Mouse (Mus musculus): ENCODE results near the gene Usp21. TPM values are rescaled to one million over a fixed set of nuclear protein-coding genes. Genes with fewer than 3 reads are reported as not detected.

Gene Usp21
- polyA plus RNA-seq, 1 experiment from 2014 or later = 127 TPM

DNA sequence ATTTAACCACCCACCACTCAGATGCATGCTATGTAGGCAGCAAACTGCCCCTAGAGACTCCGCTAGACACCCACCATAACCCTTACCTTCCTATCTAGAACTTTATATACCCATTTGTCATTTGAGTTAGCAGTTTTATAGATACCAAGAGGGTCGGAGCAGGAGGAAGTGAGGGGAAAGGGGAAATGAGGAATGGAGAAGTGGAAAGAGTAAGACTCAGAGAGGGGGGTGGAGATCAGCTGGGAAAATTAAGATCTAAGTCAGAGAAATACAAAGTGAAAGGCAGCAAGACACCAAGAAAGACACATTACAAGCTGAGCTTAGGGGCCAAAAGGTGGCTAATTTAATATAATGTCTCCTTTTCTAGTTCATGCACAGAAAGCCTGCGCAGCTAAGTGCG is 53.3 kb downstream of the Usp21 start:
- Histone ChIP-seq H3K36me3 (peaks cover 66% of the 10 kb centered on the region), H3K9ac (no peak overlapping the region), H3K4me2 (no peak overlapping the region), H3K4me1 (peaks cover 10% of the 10 kb centered on the region), H3K27me3 (no peaks in the 10 kb centered on the region), H3K9me3 (no peaks in the 10 kb centered on the region), H3K27ac (no peak overlapping the region), H3K4me3 (no peak overlapping the region)
- 94% methylated on average over 4 of the region's 4 CpGs for WGBS
- ATAC-seq (ENCODE audit: insufficient number of reproducible peaks, insufficient read depth, low FRiP score, low TSS enrichment, low read depth) = no peak

DNA sequence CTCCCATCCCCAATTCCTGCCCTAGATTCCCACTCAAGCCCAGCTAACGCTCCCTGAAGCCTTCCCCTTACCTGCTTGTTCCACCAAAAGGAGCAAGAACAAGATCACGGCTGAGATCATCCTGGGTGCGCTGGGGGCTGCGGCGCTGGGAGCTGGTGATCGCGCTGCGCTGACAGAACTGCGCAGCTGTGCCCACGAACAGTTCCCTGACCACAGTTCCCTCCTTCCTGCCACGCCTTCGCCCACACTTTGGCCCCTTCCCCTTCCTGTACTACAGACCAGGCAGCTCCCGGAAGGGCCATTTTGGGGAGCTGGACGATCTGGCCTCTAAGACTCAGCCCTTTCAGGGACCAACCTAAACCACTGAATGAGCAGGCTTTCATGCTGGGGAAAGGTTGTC is 53.7 kb downstream of the Usp21 start, which contains the start of gene Fcer1g:
Gene Fcer1g (minus strand): TSS at position 240 of the 400 bp plus-strand sequence.
- H3K4me2 ChIP-seq = no peak within 1 kb of the TSS
- no peaks in the 10 kb centered on the region for H3K9me3 ChIP-seq
- peaks cover 62% of the 10 kb centered on the region for H3K36me3 ChIP-seq
- no peak within 1 kb of the TSS; the same call in 1 of the 2 replicates for H3K9ac ChIP-seq
- peaks cover 10% of the 10 kb centered on the region for H3K4me1 ChIP-seq
- no peaks in the 10 kb centered on the region for H3K27me3 ChIP-seq
- ATAC-seq (ENCODE audit: insufficient number of reproducible peaks, insufficient read depth, low FRiP score, low TSS enrichment, low read depth) = no peak
- H3K4me3 ChIP-seq = no peak within 1 kb of the TSS
- no peak within 1 kb of the TSS for H3K27ac ChIP-seq
- WGBS = 91% methylated on average over 14 of the region's 14 CpGs

DNA sequence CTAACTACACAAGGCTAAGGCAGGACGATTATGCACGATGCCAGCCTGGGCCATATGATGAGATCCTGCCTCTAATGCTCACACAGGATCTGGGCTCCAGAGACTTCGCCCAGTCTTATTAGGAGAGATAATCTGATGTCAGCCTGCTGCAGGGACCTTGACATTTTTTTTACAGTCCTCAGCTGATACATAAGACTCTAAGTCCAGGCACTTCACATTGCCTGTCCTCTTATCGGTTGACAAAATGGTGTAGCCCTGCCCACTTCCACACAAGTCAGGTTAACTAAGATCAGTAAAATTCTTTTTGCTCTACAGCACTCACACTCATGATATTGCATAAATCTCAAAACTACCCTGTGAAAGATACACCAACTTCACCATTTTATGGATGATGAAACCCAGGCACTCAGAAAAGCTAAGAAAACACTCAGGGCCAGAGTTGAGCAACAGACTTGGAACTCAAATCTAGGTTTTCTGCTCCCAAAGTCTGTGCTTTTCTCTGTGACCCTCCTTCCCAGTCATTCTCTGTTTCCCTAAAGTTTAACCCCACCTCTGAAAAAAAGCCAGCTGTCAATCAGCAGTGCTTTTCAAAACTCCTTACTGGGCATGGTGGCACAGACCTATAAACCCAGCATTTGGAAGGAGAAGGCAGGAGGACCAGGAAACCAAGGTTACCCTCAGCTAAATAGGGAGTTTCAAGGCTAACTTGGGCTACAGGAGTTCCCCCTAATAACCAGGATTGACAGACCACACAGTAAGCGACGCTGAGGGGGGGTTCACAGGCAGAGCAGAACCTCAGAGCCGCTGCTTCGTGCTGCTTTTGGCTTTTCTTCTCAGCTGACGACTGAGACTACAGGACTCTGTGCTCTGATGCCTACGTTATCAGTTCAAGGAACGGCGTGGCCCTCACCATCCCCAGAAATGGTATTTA is 54.7 kb downstream of the Usp21 start:
- ATAC-seq (ENCODE audit: insufficient number of reproducible peaks, insufficient read depth, low FRiP score, low TSS enrichment, low read depth) = no peak
- Histone ChIP-seq H3K27me3 (no peaks in the 10 kb centered on the region), H3K9ac (no peak overlapping the region; the same call in 1 of the 2 replicates), H3K36me3 (peaks cover 51% of the 10 kb centered on the region), H3K4me1 (peaks cover 10% of the 10 kb centered on the region), H3K4me2 (no peak overlapping the region), H3K9me3 (no peaks in the 10 kb centered on the region), H3K4me3 (no peak overlapping the region), H3K27ac (no peak overlapping the region)
- WGBS = 80% methylated on average over 12 of the region's 12 CpGs

DNA sequence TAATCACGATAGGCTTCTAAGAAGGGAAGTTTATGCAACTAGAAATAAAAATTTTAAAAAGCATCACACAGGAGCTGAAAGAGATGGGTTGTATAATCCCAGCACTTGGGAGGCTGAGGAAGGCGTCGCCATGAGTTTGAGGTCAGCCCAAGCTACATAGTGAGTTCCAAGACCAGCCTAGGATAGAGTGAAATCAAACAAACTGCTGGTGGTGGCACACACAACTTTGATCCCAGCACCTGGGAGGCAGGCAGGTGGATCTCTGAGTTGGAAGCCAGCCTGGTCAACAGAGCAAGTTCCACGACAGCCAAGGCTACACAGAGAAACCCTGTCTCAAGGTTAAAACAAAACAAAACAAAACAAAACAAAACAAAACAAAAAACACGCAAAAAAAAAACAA is 55.4 kb downstream of the Usp21 start:
- H3K27ac ChIP-seq = no peak overlapping the region
- no peaks in the 10 kb centered on the region for H3K9me3 ChIP-seq
- no peak overlapping the region for H3K4me3 ChIP-seq
- no peaks in the 10 kb centered on the region for H3K27me3 ChIP-seq
- H3K4me2 ChIP-seq = no peak overlapping the region
- 83% methylated on average over 5 of the region's 5 CpGs for WGBS
- peaks cover 10% of the 10 kb centered on the region for H3K4me1 ChIP-seq
- ATAC-seq (ENCODE audit: insufficient number of reproducible peaks, insufficient read depth, low FRiP score, low TSS enrichment, low read depth) = no peak
- H3K36me3 ChIP-seq = peaks cover 44% of the 10 kb centered on the region
- no peak overlapping the region for H3K9ac ChIP-seq

Other genes starting within 250 kb of the Usp21 start
- gene Fcgr3, start 223.1 kb downstream of the Usp21 start, polyA plus RNA-seq (2015; fragmentation: Nextera tagmentation; extraction: Ambion mirVana) = 9.4 and 10.1 TPM in 2 replicates
- 1.3 and 2.1 TPM in 2 replicates for gene Cfap126, start 174.1 kb downstream of the Usp21 start, polyA plus RNA-seq (2015; fragmentation: Nextera tagmentation; extraction: Ambion mirVana)
- 249 and 258 TPM in 2 replicates for gene Sdhc, start 137.4 kb downstream of the Usp21 start, polyA plus RNA-seq (2015; fragmentation: Nextera tagmentation; extraction: Ambion mirVana)
- 7.7 and 9.4 TPM in 2 replicates for gene Mpz, start 137.3 kb downstream of the Usp21 start, polyA plus RNA-seq (2015; fragmentation: Nextera tagmentation; extraction: Ambion mirVana)
- gene Pcp4l1, start 91.7 kb downstream of the Usp21 start, polyA plus RNA-seq (2015; fragmentation: Nextera tagmentation; extraction: Ambion mirVana) = 20.6 and 25.2 TPM in 2 replicates
- gene Nr1i3, start 74.0 kb downstream of the Usp21 start, polyA plus RNA-seq (2015; fragmentation: Nextera tagmentation; extraction: Ambion mirVana) = 0.10 and 0.28 TPM in 2 replicates
- gene Tomm40l, start 65.5 kb downstream of the Usp21 start, polyA plus RNA-seq (2015; fragmentation: Nextera tagmentation; extraction: Ambion mirVana) = 30.2 and 30.9 TPM in 2 replicates
- 0.80 and 56.2 TPM in 2 replicates for gene Apoa2, start 62.9 kb downstream of the Usp21 start, polyA plus RNA-seq (2015; fragmentation: Nextera tagmentation; extraction: Ambion mirVana)
- 40.7 and 41.9 TPM in 2 replicates for gene Fcer1g, start 53.6 kb downstream of the Usp21 start, polyA plus RNA-seq (2015; fragmentation: Nextera tagmentation; extraction: Ambion mirVana)
- 23.6 and 25.6 TPM in 2 replicates for gene Adamts4, start 37.6 kb downstream of the Usp21 start, polyA plus RNA-seq (2015; fragmentation: Nextera tagmentation; extraction: Ambion mirVana)
- 232 and 248 TPM in 2 replicates for gene Ndufs2, start 36.6 kb downstream of the Usp21 start, polyA plus RNA-seq (2015; fragmentation: Nextera tagmentation; extraction: Ambion mirVana)
- gene B4galt3, start 17.7 kb downstream of the Usp21 start, polyA plus RNA-seq (2015; fragmentation: Nextera tagmentation; extraction: Ambion mirVana) = 82.1 and 84.2 TPM in 2 replicates
- gene Ppox, start 6.8 kb downstream of the Usp21 start, polyA plus RNA-seq (2015; fragmentation: Nextera tagmentation; extraction: Ambion mirVana) = 60.5 and 64.9 TPM in 2 replicates
- gene Ufc1, start 7.0 kb upstream of the Usp21 start, polyA plus RNA-seq (2015; fragmentation: Nextera tagmentation; extraction: Ambion mirVana) = 109 and 118 TPM in 2 replicates
- 58.4 and 59.6 TPM in 2 replicates for gene Dedd, start 41.2 kb upstream of the Usp21 start, polyA plus RNA-seq (2015; fragmentation: Nextera tagmentation; extraction: Ambion mirVana)
- 43.4 and 44.9 TPM in 2 replicates for gene Nit1, start 57.7 kb upstream of the Usp21 start, polyA plus RNA-seq (2015; fragmentation: Nextera tagmentation; extraction: Ambion mirVana)
- gene Pfdn2, start 57.7 kb upstream of the Usp21 start, polyA plus RNA-seq (2015; fragmentation: Nextera tagmentation; extraction: Ambion mirVana) = 119 and 125 TPM in 2 replicates
- 1.2 and 1.9 TPM in 2 replicates for gene Klhdc9, start 72.8 kb upstream of the Usp21 start, polyA plus RNA-seq (2015; fragmentation: Nextera tagmentation; extraction: Ambion mirVana)
- gene Nectin4, start 82.1 kb upstream of the Usp21 start, polyA plus RNA-seq (2015; fragmentation: Nextera tagmentation; extraction: Ambion mirVana) = 19.0 and 21.6 TPM in 2 replicates
- 1.1 and 1.3 TPM in 2 replicates for gene Arhgap30, start 101.0 kb upstream of the Usp21 start, polyA plus RNA-seq (2015; fragmentation: Nextera tagmentation; extraction: Ambion mirVana)
- 95.6 and 108 TPM in 2 replicates for gene Usf1, start 123.3 kb upstream of the Usp21 start, polyA plus RNA-seq (2015; fragmentation: Nextera tagmentation; extraction: Ambion mirVana)
- gene Tstd1, start 130.9 kb upstream of the Usp21 start, polyA plus RNA-seq (2015; fragmentation: Nextera tagmentation; extraction: Ambion mirVana) = 8.1 and 8.5 TPM in 2 replicates
- 39.2 TPM in 2 replicates for gene F11r, start 149.5 kb upstream of the Usp21 start, polyA plus RNA-seq (2015; fragmentation: Nextera tagmentation; extraction: Ambion mirVana)
- gene Alyref2, start 215.5 kb upstream of the Usp21 start, polyA plus RNA-seq (2015; fragmentation: Nextera tagmentation; extraction: Ambion mirVana) = 14.7 and 14.9 TPM in 2 replicates
- gene Itln1, start 247.3 kb upstream of the Usp21 start, polyA plus RNA-seq (2015; fragmentation: Nextera tagmentation; extraction: Ambion mirVana) = 0.23 TPM in 1 of 2 replicates, not detected in the other